Mouse (Mus musculus): Measurements from ENCODE around the gene Arl4d. TPM values are rescaled to one million over a fixed set of nuclear protein-coding genes. Genes with fewer than 3 reads are reported as not detected.

Arl4d gene
- total RNA-seq, 2 experiments from 2014 or later: 16.8 to 32.1 TPM

- no peak for DNase-seq (ENCODE audit: low spot score in 2 of 2)
Measured at GRCm38 (mm10) chr11:101675349-101675748, 10.0 kb downstream of the Arl4d start.

GRCm38 (mm10) chr11:101677655-101678054, 12.3 kb downstream of the Arl4d start:
- DNase-seq (ENCODE audit: low spot score in 2 of 2): no peak

- DNase-seq (ENCODE audit: low spot score in 2 of 2): no peak
Measured at GRCm38 (mm10) chr11:101678770-101679169, 13.4 kb downstream of the Arl4d start.

GRCm38 (mm10) chr11:101679907-101680306, 14.6 kb downstream of the Arl4d start:
- DNase-seq (ENCODE audit: low spot score in 2 of 2): no peak

GRCm38 (mm10) chr11:101680634-101681325, 15.4 kb downstream of the Arl4d start:
- DNase-seq (ENCODE audit: low spot score in 2 of 2): no peak

GRCm38 (mm10) chr11:101681968-101682367, 16.6 kb downstream of the Arl4d start:
- DNase-seq (ENCODE audit: low spot score in 2 of 2): no peak

GRCm38 (mm10) chr11:101682410-101682960, 17.1 kb downstream of the Arl4d start:
- DNase-seq (ENCODE audit: low spot score in 2 of 2): no peak

- peak; percentile 86 to 93 for DNase-seq (ENCODE audit: low spot score in 2 of 2)
Measured at GRCm38 (mm10) chr11:101687351-101688301, 22.3 kb downstream of the Arl4d start.

GRCm38 (mm10) chr11:101689701-101690113, 24.4 kb downstream of the Arl4d start:
- DNase-seq (ENCODE audit: low spot score in 2 of 2): peak; percentile 81 to 89

GRCm38 (mm10) chr11:101690326-101690725, 25.0 kb downstream of the Arl4d start:
- no peak for DNase-seq (ENCODE audit: low spot score in 2 of 2)

- no peak for DNase-seq (ENCODE audit: low spot score in 2 of 2)
Measured at GRCm38 (mm10) chr11:101695906-101696661, 30.7 kb downstream of the Arl4d start.

GRCm38 (mm10) chr11:101697156-101697861, 32.0 kb downstream of the Arl4d start:
- no peak for DNase-seq (ENCODE audit: low spot score in 2 of 2)

GRCm38 (mm10) chr11:101698114-101698513, 32.8 kb downstream of the Arl4d start:
- DNase-seq (ENCODE audit: low spot score in 2 of 2): no peak

GRCm38 (mm10) chr11:101699556-101699955, 34.2 kb downstream of the Arl4d start:
- DNase-seq (ENCODE audit: low spot score in 2 of 2): no peak

- DNase-seq (ENCODE audit: low spot score in 2 of 2): no peak
Measured at GRCm38 (mm10) chr11:101699991-101700390, 34.6 kb downstream of the Arl4d start.

GRCm38 (mm10) chr11:101700446-101700845, 35.1 kb downstream of the Arl4d start:
- peak in 1 of 2 experiments; percentile 67 for DNase-seq (ENCODE audit: low spot score in 2 of 2)

- DNase-seq (ENCODE audit: low spot score in 2 of 2): no peak
Measured at GRCm38 (mm10) chr11:101704081-101704480, 38.7 kb downstream of the Arl4d start.

GRCm38 (mm10) chr11:101706764-101707448, 41.6 kb downstream of the Arl4d start:
- DNase-seq (ENCODE audit: low spot score in 2 of 2): no peak

- no peak for DNase-seq (ENCODE audit: low spot score in 2 of 2)
Measured at GRCm38 (mm10) chr11:101708482-101708881, 43.1 kb downstream of the Arl4d start.

- no peak for DNase-seq (ENCODE audit: low spot score in 2 of 2)
Measured at GRCm38 (mm10) chr11:101712811-101713210, 47.5 kb downstream of the Arl4d start.
